Mouse (Mus musculus) intestine, embryonic 15.5 days (tissue): ENCODE data around the gene Dnaaf2. TPM values are rescaled to one million over a fixed set of nuclear protein-coding genes. Genes with fewer than 3 reads are reported as not detected.
"Not testable (repeated sequence)": the region's sequence is repeated elsewhere in the genome, so short reads cannot be mapped to it uniquely, and the experiment has no call there.

Experiments
- ATAC-seq: fragments of 200-750 bp; cut with Nextera tagmentation; 2 replicates; pipeline ENCODE4 v1.8.0; 2017; ENCODE audit warnings: moderate TSS enrichment, moderate library complexity
- H3K27ac ChIP-seq: fragments of 300-500 bp; sonication (generic); 2 replicates; pipeline ENCODE4 v1.5.1; 2015; ENCODE audit warnings: mild to moderate bottlenecking, inconsistent platforms
- H3K27me3 ChIP-seq: fragments of 300-500 bp; sonication (generic); replicated peaks from 2 replicates; pipeline ENCODE4 v1.6.1; 2015; ENCODE audit warnings: inconsistent platforms
- H3K36me3 ChIP-seq: fragments of 300-500 bp; sonication (generic); 2 replicates; pipeline ENCODE4 v1.6.1; 2015; ENCODE audit warnings: inconsistent platforms
- H3K4me1 ChIP-seq: fragments of 300-500 bp; sonication (generic); replicated peaks from 2 replicates; pipeline ENCODE4 v1.6.1; 2015; ENCODE audit warnings: inconsistent platforms
- H3K4me2 ChIP-seq: fragments of 300-500 bp; sonication (generic); replicated peaks from 2 replicates; pipeline ENCODE4 v1.6.1; 2015; ENCODE audit warnings: mild to moderate bottlenecking, inconsistent platforms
- H3K4me3 ChIP-seq: fragments of 300-500 bp; sonication (generic); replicated peaks from 2 replicates; pipeline ENCODE4 v1.5.1; 2015; ENCODE audit warnings: inconsistent platforms
- H3K9ac ChIP-seq: fragments of 300-500 bp; sonication (generic); 2 replicates; pipeline ENCODE4 v1.6.1; 2015; ENCODE audit warnings: inconsistent platforms
- H3K9me3 ChIP-seq: fragments of 300-500 bp; sonication (generic); 2 replicates; pipeline ENCODE4 v1.6.1; 2016; ENCODE audit warnings: inconsistent platforms
- WGBS: fragments of 180-500 bp; shearing (Covaris S2); methylation state at CpG from one replicate; pipeline ENCODE4 v1.1.7; 2015; 5-methylcytosine and 5-hydroxymethylcytosine counted together
- polyA plus RNA-seq: library from polyadenylated mRNA; unstranded; fragments of >200 nt; fragmentation: Nextera tagmentation; extraction: Ambion mirVana; gene quantifications from 2 replicates; pipeline ENCODE4 v1.2.1, GENCODE M21; 2015

Dnaaf2 gene
- polyA plus RNA-seq, 1 experiment from 2014 or later: 9.0 TPM

GRCm38 (mm10) chr12:69171307-69171706, 26.9 kb downstream of the Dnaaf2 start:
- 0 out of 2 replicates have a peak, but pooled peaks cover 6% of the 10 kb centered on the region for H3K4me1 ChIP-seq
- 92% methylated on average over 2 of the region's 2 CpGs for WGBS
- no peaks in the 10 kb centered on the region for H3K9me3 ChIP-seq
- H3K9ac ChIP-seq: no peak overlapping the region
- ATAC-seq: no peak
- no peak overlapping the region for H3K4me2 ChIP-seq
- no peaks in the 10 kb centered on the region for H3K27me3 ChIP-seq
- no peak overlapping the region for H3K27ac ChIP-seq
- H3K36me3 ChIP-seq: 0 out of 2 replicates have a peak, but pooled peaks cover 3% of the 10 kb centered on the region
- no peak overlapping the region for H3K4me3 ChIP-seq

GRCm38 (mm10) chr12:69168461-69169106, 29.6 kb downstream of the Dnaaf2 start, which contains the start of gene Lrr1:
Lrr1 (plus strand) TSS chr12:69168814.
- under 1% methylated on average over 40 of the region's 40 CpGs for WGBS

GRCm38 (mm10) chr12:69167656-69168460, 30.4 kb downstream of the Dnaaf2 start:
- Histone ChIP-seq H3K9ac (peak overlapping the region; percentile 60), H3K36me3 (no peaks in the 10 kb centered on the region), H3K27me3 (no peaks in the 10 kb centered on the region), H3K9me3 (no peaks in the 10 kb centered on the region), H3K4me3 (peak overlapping the region; percentile 76), H3K4me2 (peak overlapping the region; percentile 77), H3K4me1 (peaks cover 6% of the 10 kb centered on the region; the same call in 1 of the 2 replicates), H3K27ac (0 out of 2 replicates have a peak overlapping the region, but pooled peaks have one; percentile 61)
- WGBS: 6% methylated on average over 18 of the region's 18 CpGs
- peak; percentile 40 for ATAC-seq

More at GRCm38 (mm10) chr12:69168461-69169106, 29.6 kb downstream of the Dnaaf2 start, which contains the start of gene Lrr1:
- Histone ChIP-seq H3K4me3 (peak within 1 kb of the TSS; percentile 76), H3K9ac (peak within 1 kb of the TSS; percentile 60), H3K4me2 (peak within 1 kb of the TSS; percentile 77), H3K27ac (peak within 1 kb of the TSS; percentile 61; the same call in 1 of the 2 replicates), H3K4me1 (peaks cover 6% of the 10 kb centered on the region; the same call in 1 of the 2 replicates), H3K9me3 (no peaks in the 10 kb centered on the region), H3K27me3 (no peaks in the 10 kb centered on the region), H3K36me3 (0 out of 2 replicates have a peak, but pooled peaks cover 3% of the 10 kb centered on the region)
- peak; percentile 94 for ATAC-seq

- not testable (repeated sequence) for H3K4me1 ChIP-seq, H3K9ac ChIP-seq, H3K9me3 ChIP-seq, H3K4me2 ChIP-seq, H3K27ac ChIP-seq, H3K4me3 ChIP-seq, H3K27me3 ChIP-seq, ATAC-seq, H3K36me3 ChIP-seq
- WGBS: 77% methylated on average over 8 of the region's 8 CpGs
Measured at GRCm38 (mm10) chr12:69166861-69167581, 31.2 kb downstream of the Dnaaf2 start.

- H3K9ac ChIP-seq: no peak overlapping the region
- ATAC-seq: no peak
- H3K4me3 ChIP-seq: no peak overlapping the region
- H3K27ac ChIP-seq: no peak overlapping the region
- H3K4me1 ChIP-seq: peaks cover 4% of the 10 kb centered on the region; the same call in 1 of the 2 replicates
- no peaks in the 10 kb centered on the region for H3K36me3 ChIP-seq
- H3K4me2 ChIP-seq: no peak overlapping the region
- no peaks in the 10 kb centered on the region for H3K27me3 ChIP-seq
- H3K9me3 ChIP-seq: no peaks in the 10 kb centered on the region
- 44% methylated on average over 3 of the region's 3 CpGs for WGBS
Measured at GRCm38 (mm10) chr12:69164904-69165303, 33.3 kb downstream of the Dnaaf2 start.

GRCm38 (mm10) chr12:69163586-69163985, 34.6 kb downstream of the Dnaaf2 start:
- 89% methylated on average over 4 of the region's 4 CpGs for WGBS
- not testable (repeated sequence) for H3K9ac ChIP-seq, H3K4me3 ChIP-seq, H3K27ac ChIP-seq, H3K9me3 ChIP-seq, H3K4me2 ChIP-seq, H3K36me3 ChIP-seq, ATAC-seq, H3K27me3 ChIP-seq, H3K4me1 ChIP-seq

- H3K4me3 ChIP-seq, H3K27ac ChIP-seq, H3K9ac ChIP-seq, H3K9me3 ChIP-seq, H3K4me2 ChIP-seq, ATAC-seq, H3K27me3 ChIP-seq, H3K4me1 ChIP-seq: not testable (repeated sequence)
- WGBS: 83% methylated on average over 2 of the region's 2 CpGs
- H3K36me3 ChIP-seq: peaks cover 12% of the 10 kb centered on the region
Measured at GRCm38 (mm10) chr12:69160677-69161076, 37.6 kb downstream of the Dnaaf2 start.

- 4% methylated on average over 9 of the region's 9 CpGs for WGBS
- no peak overlapping the region for H3K9ac ChIP-seq
Measured at GRCm38 (mm10) chr12:69159578-69159940, 38.7 kb downstream of the Dnaaf2 start.

GRCm38 (mm10) chr12:69158765-69159577, 39.3 kb downstream of the Dnaaf2 start, which contains the start of gene Rps29:
Rps29 (minus strand) TSS chr12:69159186.
- Histone ChIP-seq H3K4me3 (peak within 1 kb of the TSS; percentile 54), H3K27ac (peak within 1 kb of the TSS; percentile 84), H3K36me3 (peaks cover 12% of the 10 kb centered on the region), H3K9ac (peak within 1 kb of the TSS; percentile 87), H3K4me2 (peak within 1 kb of the TSS; percentile 54)
- not testable (repeated sequence) for H3K4me1 ChIP-seq, H3K9me3 ChIP-seq, H3K27me3 ChIP-seq
- 0% methylated on average over 61 of the region's 68 CpGs for WGBS
- ATAC-seq: peak; percentile 98

More at GRCm38 (mm10) chr12:69159578-69159940, 38.7 kb downstream of the Dnaaf2 start:
- no peaks in the 10 kb centered on the region for H3K27me3 ChIP-seq
- no peaks in the 10 kb centered on the region for H3K9me3 ChIP-seq
- H3K27ac ChIP-seq: no peak overlapping the region
- peaks cover 12% of the 10 kb centered on the region for H3K36me3 ChIP-seq
- 0 out of 2 replicates have a peak overlapping the region, but pooled peaks have one; percentile 54 for H3K4me3 ChIP-seq
- peak overlapping the region; percentile 34 for H3K4me2 ChIP-seq
- H3K4me1 ChIP-seq: peaks cover 7% of the 10 kb centered on the region; the same call in 1 of the 2 replicates
- ATAC-seq: no peak; the same call in 1 of the 2 replicates

- Histone ChIP-seq H3K27ac (peak overlapping the region; percentile 84), H3K9me3 (no peaks in the 10 kb centered on the region), H3K36me3 (peaks cover 12% of the 10 kb centered on the region), H3K4me2 (peak overlapping the region; percentile 54), H3K27me3 (no peaks in the 10 kb centered on the region), H3K4me1 (peaks cover 7% of the 10 kb centered on the region; the same call in 1 of the 2 replicates), H3K4me3 (peak overlapping the region; percentile 54), H3K9ac (peak overlapping the region; percentile 87)
- no peak for ATAC-seq
- WGBS: under 1% methylated on average over 19 of the region's 19 CpGs
Measured at GRCm38 (mm10) chr12:69158366-69158764, 39.9 kb downstream of the Dnaaf2 start.

- Histone ChIP-seq H3K36me3 (peaks cover 12% of the 10 kb centered on the region), H3K4me2 (no peak overlapping the region), H3K9me3 (no peaks in the 10 kb centered on the region), H3K27me3 (no peaks in the 10 kb centered on the region), H3K4me3 (no peak overlapping the region), H3K27ac (no peak overlapping the region), H3K9ac (no peak overlapping the region), H3K4me1 (peaks cover 7% of the 10 kb centered on the region; the same call in 1 of the 2 replicates)
- 91% methylated on average over 2 of the region's 2 CpGs for WGBS
- ATAC-seq: no peak
Measured at GRCm38 (mm10) chr12:69157107-69157506, 41.1 kb downstream of the Dnaaf2 start.
